Mouse (Mus musculus) spleen, adult 2 months (tissue): ENCODE measurements around the gene Capn11.

Experiments used
- CTCF ChIP-seq: fragments of 200-500 bp; IDR thresholded peaks from 2 replicates; pipeline ENCODE4 v1.5.1; 2011; ENCODE audit warnings: mild to moderate bottlenecking, inconsistent platforms; ENCODE audit not compliant: insufficient read depth, insufficient read length, insufficient replicate concordance; ENCODE audit errors: extremely low read depth
- POLR2A ChIP-seq: fragments of 200-500 bp; IDR thresholded peaks from 2 replicates; pipeline ENCODE4 v1.6.1; 2011; ENCODE audit warnings: low read depth, low read length, inconsistent platforms

GRCm38 (mm10) chr17:45617655-45618054 lies 41.5 kb downstream of the Capn11 start:
- TF ChIP-seq POLR2A (no peak), CTCF (no peak)
